Mouse (Mus musculus) lung, postnatal 10 days (tissue): ENCODE results near the gene Ncstn.

Experiments used
- DNase-seq: peaks from one replicate; pipeline ENCODE4 v3.0.0; 2021

Ncstn gene

DNA sequence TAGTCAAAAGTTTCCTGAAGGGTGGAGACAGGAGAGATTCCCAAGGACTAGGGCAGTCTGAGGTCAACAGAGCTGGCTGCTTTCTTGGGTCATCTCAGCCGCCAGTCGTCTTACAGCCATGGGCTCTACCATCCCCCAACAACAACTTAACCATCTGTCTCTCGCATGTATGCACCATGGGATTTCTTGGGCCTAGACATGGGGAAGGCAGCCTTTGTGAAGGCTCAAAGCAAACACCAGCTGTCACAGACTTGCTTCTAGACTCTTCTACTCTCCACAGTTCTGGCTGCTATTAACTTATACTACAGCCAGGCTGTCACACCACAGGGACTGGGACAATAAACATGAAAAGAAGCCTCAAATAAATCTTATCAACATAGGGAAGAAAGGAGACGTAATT lies 11.0 kb downstream of the Ncstn start:
- no peak for DNase-seq

DNA sequence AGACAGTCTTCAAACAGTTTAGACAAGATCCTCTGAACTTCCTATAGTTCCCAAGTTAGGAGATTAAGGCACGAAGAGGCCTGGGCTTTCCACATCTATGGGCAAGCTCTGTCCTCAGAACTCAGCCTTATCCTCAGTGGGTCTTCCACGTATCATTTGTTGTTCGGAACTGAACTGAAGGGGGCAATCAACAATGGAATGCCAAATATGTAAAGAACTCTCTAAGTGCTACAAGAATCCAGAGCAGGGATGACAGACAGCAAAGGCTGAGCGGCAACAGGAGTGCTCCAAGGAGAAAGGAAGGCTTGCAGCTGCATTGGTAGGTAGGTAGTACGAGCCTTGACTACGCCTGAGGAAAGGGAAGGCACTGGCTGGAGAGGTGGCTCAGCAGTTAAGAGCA lies 12.4 kb downstream of the Ncstn start:
- no peak for DNase-seq

DNA sequence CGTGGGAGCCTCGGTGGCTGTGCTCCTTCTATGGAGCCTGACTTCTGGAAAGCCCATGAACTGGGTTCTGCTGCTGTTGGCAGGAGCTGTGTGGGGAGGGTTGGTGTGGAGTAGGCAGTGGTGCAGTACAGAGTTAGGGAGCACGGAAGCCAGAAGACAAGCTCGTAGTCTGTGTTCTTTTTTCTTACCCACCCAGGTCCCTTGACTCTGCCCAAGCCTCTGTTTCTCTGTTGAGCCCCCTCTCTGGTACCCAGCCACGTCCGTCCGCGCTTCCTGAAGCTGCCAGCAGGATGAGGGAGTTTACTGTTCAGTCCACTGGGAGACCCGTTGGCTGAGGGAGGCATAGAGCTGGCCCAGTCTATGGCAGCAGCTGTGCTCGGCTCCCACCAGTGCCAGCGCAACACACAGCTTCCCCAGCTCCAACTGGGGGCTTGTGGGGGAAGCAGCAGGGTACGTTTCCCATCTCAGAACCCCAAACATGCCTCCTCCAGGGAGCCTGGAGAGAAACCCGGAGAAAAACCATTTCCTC lies 17.9 kb downstream of the Ncstn start:
- DNase-seq, result no peak

DNA sequence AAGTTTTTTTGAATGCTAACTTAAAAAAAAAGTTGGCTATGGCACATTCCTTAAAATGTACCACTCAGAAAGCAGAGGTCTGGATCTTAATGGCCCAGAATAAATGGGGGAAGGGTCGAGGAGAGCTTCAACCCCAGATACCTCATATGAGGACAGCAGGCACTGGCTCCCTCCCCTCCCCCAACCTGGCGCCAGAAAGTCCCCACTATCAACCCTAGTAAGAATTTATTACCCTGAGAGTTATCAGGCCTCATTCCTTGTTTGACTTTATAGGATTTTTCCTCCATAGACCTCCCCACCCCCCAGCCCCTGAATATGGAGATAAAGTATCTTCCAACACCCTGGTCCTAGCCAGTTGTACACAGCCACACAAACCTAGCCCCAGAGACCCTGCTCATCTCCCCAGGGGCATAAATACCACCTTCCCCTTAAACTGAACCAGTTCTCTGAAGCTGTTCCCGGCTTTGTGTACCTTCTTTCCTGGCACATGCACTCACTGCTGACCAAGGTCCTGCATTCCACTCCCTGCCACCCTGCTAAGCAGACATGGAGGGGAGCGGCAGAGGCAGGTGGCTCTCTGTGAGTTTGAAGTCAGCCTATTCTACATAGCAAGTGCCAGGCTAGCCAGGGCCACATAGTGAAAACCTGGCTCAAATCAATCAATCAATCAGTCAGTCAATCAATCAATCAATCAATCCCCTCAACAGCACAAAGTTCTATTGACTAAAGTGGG lies 19.1 kb downstream of the Ncstn start:
- no peak for DNase-seq

DNA sequence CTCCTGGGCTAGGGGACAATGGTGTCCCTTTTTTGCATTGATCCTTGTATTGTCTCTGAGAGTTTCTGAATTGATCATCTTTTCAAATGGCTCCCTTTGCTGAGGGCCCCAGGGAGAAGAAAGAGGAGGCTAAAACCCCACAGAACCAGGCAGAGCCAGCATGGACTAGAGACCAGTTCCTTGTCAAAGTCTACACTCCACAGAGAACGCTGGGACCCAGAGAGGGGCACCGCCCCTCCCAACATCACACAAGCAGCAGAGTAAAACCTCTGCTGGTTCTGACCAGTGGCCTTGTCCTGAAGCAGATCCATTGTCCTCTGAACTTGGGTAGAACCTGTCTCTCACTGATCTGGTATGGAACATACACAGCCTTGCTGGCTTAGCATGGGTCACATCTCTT lies 20.5 kb downstream of the Ncstn start:
- DNase-seq, result no peak

DNA sequence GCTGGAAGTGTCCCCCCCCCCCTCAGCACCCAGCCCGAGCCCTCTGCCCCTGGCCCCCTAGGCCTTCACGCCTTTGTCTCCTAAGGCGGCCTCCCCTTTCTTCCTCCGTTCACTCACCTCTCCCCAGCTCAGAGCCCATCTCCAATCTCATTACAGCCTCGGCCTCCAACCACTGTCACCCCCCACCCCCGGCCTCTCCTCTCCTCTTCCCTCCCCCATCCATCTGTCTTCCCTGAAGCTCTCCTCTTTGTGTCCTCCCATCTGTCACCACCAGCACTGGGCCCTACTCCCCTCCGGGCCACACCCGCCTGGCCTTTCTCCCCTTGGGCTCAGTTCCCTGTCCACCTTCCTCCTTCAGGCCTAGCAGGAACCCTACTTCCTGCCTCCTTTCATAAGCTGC lies 21.4 kb downstream of the Ncstn start:
- no peak for DNase-seq

DNA sequence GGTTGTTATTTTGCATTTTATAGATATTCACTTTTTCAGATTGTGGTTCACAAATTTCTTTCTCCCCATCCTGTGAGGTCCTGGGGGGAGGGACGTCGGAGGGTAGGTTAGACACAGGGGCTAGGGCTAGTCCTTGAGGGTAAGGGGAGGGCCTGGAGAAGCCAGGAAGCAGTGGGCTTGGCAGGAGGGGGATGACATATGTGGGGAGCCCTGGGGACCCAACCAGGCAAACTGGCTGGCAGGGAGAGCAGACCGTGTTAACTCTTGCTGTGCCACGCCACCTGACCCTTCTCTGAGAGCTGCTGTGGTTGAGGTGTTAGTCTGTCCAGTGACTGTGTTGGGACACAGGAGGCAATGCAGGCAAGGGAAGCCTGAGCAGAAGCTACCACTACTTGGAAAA lies 21.9 kb downstream of the Ncstn start:
- DNase-seq, result no peak

DNA sequence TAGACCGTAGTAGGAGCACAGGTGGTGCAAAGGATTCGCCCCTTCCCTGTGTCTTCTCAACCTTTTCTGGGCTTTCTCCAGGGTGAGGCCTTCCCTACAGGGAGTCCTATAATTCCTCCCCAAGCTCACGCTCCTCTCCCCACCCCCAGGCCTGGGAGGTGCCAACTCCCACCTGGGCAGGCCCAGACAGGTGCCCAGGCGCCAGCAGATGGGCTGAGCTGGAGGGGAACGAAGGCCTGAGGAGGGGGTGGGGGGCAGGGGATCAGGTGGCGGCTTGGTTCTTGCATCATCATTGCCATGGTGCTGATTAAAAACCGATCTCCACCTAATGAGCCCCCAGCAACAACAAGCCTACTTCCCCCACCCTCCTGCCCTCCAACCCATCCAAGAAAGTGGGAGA lies 23.7 kb downstream of the Ncstn start:
- DNase-seq, result no peak

DNA sequence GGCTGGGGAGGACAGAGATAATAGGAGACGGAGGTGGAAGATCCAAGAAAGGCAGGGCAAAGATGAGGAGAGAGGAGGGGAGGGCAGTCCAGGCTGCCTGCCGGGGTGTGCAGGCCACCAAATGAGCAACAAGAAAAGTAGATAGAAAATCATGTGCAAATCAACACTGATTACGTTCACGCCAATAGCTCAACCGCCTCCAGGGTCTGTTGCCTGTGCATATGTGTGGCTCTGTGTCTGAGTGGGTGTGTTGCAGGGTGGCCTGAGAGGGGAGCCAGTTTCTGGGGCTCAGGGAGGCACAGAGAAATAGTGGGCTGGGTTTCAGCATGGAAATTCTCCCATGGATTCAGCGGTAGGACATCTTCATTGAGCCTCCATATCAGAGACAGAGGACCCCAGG lies 24.3 kb downstream of the Ncstn start:
- DNase-seq, result no peak

DNA sequence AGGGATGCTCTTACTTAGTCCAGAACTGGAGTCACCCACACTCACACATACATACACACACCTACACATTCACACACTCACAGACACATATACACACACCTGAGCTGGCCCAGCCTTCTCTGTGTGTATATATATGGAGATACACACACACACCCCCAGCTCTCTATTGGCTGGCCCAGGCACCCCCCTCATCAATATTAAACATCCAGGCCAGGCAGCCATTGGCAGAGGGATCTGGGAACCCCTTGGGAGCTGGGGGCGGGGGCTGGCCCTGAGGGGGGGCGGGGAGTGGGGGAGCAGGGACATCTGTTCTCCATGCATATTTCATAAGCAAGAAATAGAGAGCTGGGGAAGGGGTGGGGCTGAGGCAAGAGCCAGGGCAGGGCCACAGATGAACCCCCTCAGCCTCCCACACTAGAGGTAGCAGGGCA lies 25.1 kb downstream of the Ncstn start, which contains the start of gene Nhlh1:
TSS of gene Nhlh1 (minus strand) at position 83 of the 431 bp plus-strand sequence.
- no peak for DNase-seq

DNA sequence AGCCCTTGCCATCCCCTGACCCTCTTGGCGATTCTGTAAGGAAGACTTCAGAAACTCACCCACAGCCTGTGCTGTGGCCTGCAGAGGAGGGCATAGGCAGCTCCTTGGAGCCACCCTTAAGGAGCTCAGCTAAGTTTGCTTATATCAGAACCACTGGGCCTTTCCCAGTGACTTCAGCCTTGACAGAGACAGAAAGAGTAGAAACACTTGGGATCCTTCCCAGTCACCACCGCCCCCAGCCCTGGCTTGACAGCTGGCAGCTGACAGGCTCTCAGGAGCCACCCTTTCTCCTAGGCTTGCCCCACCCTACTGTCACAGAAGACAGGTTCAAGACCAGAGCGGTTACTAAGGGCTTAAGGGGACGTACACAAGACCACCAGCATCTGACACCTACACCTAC lies 26.3 kb downstream of the Ncstn start:
- no peak for DNase-seq

DNA sequence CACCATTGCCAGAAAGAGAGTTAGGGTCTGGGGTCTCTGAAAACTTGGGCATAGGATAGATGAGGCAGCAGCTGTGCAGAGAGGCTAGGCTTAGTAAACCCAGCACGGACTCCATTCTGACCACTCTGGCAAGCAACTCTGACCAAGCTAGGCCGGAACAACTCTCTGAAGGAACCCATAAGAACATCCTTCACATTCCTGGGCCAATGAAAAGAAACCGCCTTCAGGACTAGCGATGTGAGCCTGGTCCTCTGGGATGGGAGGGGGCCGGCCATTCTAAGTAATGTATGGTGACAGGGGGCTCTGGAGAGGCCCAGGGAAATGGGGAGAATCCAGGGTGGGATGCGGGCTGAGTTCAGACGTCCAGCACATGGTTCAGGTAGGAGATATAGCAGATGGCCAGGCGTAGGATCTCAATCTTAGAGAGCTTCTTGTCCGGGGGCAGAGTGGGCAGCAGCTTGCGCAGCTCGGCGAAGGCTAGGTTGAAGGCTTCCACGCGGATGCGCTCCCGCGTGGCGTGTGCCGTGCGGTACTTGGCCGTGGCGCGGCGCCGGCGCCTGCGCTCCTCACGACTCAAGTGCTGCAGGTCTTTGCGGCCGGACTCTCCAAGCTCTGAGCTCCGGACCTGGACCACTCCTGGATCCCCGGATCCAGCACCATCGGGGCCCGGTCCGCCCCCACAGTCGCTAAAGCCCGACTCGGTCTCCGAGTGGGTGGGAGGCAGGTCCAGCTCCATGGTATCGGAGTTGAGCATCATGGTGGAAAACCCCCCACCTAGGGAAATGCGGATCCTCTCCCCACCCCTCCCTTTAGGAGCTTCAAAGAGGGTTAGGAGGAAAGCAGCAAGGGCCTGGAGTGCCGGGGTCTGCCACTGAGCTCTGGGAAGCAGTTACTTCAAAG lies 28.8 kb downstream of the Ncstn start:
- no peak for DNase-seq

DNA sequence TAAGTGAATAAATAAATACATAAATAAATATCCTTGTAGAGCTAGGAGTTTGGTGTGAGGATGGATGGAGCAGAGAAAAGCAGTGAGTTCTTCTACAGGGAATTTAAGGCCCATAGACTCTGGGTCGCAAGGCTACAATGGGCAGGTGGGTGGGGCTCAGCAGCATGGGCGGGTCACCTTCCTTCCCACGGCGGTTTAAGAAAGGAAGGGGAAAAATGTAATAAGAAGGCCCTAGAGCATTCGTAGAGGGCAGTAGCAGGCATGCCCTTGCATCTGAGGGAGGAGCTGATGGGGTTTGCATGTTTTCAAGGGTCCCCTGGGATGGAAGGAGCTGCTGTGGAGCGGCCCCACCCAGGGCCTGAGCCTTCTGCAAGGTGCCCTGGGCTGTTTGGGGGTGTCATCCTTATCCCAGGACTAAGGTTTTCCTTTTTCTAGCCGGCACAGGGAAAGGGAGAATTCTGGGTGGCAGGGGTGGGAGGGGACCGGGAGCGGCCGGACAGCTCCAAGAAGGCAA lies 29.8 kb downstream of the Ncstn start:
- DNase-seq, result no peak

DNA sequence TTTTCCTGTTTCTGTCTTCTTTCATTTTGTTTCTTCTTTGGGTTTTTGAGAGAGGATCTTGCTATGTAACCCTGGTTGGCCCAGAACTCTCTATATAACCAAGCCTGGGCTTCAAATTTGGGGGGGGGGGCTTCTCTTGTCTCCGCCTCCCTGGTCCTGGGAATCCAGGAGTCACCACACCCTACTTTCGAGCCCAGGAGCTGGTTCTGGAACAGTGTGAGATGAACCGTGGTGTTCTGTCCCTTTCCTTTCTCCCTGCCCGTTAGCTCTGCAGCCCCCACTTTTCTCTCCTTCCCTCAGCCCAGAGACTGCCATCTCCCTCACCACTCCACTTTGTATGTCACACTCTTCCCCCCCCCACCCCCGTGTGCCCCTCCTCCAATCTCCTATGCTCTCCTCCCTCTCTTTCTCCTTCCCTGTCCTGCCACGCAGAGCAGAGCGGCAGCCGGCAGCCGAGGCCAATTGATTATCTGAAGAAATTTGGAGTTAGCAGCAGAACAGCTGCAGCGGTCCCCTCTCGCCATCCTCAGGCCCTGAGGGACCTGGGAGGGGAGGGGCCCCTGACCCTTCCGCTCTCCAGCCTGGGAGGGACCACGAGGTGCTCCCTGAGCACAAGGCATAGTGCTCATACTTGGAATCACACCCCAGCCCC lies 33.3 kb downstream of the Ncstn start:
- no peak for DNase-seq

DNA sequence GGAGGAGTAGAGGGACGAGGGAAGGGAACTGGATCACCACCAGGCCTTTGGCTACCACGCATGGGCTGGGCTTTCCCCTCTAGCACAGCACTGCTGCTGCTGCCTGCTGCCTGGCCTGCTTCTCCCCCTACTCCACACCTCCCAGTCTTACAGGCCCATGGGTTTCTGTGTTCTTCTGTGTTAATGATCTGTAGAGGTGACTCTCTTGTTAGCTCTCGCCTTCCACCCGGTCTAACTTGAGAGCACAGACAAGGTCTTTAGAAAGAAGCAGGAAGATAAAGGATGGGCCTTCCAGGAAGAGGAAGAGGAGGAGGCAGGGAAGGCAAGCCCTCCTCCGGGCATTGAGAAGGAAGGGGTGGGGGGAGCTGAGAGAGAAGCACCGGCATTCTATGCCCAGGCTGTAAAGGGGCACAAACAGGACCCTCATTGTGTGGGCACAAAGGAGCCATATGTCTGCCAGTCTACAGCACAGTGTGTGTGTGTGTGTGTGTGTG lies 34.3 kb downstream of the Ncstn start:
- no peak for DNase-seq

DNA sequence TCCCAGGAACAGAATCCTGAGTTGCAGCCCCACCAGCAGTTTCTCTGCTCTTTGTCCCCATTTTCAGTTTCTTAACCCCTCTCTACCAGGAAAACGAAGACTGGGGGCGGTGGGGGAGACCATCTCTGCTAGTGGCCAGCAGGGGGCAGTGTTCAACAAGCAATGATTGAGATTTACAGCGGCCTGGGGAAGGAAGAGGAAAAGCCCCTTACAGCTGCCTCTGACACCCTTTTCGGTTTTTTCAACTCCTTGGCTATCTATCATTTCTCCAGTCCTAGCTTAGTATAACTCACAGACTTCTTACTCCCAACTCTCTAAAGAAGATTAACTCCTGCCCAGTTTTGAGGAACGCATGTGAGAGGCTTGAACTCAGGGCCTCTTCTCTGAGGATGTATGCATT lies 35.7 kb downstream of the Ncstn start:
- DNase-seq, result peak; percentile 80

DNA sequence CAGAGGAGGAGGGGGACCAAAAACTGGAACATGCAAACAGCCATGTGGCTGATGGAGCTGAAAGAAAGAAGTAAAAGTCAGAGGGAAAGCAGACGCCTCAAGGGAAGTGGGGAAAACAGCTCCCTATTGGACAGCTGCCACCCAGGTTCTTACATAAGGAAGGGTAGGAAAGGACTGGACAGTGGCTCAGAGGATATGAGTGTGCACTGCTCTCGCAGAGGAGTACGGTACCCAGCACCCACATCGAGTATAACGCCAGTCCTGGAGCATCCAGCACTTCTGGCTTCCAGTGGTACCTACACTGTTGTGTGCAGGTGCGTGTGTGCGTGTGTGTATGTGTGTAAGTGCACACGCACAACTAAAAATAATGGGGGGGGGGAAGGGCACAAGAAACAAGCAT lies 36.2 kb downstream of the Ncstn start:
- no peak for DNase-seq

DNA sequence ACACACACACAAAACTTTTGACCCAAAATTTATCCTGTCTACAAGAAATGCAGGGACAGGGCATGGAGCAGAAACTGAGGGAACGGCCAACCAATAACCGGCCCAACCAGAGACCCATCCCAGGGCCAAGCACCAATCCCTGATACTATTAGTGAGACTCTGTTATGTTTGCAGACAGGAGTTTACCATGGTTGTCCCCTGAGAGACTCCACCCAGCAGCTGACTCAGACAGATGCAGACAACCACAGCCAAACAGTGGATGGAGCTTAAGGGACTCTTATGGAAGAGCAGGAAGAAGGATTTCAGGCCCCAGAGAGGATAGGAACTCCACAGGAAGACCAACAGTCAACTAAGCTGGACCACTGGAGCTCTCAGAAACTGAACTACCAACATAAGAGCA lies 52.7 kb downstream of the Ncstn start:
- no peak for DNase-seq

DNA sequence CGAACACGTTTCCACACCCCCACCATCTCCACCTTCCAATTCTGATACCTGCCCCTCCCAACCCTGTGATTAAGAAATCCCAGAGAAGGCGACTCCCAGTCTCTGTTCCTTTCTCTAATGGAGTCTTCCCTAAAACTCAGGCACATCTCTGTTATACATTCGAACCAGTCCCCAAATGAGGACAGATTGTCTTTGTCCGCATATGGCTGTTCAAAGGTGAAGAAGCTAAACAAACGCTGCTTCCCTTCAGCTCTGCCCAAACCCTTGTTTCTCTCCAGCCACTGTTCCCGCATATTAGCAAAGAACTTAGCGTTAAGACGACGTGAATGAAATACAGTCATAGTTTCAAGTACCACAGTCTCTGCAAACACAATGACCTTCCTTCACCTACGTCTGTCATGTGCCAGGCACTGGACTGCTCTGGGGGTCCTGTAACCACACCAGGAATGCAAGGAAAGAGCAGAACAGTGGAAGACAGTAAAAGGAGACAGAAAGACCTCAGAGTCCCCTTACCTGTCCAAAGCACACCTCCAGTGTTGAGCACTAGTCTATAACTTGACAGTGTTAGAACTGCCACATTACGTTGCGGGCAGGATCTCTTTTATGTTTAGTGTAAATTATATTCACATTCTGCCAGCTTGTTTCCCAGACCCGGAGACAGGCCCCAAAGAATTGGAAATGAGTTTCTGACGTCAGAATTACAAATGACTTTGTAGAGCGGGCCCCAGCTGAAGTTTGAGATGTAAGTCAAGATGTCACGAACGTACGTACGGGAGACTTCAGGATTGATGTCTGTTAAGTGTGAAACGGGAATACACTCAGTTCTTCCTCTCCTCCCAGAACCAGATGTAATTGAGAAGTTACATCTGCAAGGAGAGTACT lies 54.0 kb downstream of the Ncstn start, which contains the start of gene Vangl2:
TSS of gene Vangl2 (minus strand) at position 51 of the 882 bp plus-strand sequence.
- DNase-seq, result no peak

DNA sequence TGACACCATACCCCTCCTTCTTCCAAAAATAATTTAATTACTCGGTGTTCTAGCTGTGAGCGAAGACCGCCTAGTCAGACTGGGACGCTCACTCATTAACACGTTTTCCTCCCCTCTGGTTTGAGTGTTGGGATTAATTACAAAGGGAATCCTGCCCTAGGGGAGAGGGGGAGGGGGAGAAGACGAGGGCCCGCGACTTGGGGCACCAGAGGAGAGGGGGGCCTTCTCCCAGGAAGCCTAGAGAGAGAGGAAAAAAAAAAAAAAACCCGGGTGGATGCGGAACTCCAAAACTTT lies 54.8 kb downstream of the Ncstn start:
- no peak for DNase-seq

DNA sequence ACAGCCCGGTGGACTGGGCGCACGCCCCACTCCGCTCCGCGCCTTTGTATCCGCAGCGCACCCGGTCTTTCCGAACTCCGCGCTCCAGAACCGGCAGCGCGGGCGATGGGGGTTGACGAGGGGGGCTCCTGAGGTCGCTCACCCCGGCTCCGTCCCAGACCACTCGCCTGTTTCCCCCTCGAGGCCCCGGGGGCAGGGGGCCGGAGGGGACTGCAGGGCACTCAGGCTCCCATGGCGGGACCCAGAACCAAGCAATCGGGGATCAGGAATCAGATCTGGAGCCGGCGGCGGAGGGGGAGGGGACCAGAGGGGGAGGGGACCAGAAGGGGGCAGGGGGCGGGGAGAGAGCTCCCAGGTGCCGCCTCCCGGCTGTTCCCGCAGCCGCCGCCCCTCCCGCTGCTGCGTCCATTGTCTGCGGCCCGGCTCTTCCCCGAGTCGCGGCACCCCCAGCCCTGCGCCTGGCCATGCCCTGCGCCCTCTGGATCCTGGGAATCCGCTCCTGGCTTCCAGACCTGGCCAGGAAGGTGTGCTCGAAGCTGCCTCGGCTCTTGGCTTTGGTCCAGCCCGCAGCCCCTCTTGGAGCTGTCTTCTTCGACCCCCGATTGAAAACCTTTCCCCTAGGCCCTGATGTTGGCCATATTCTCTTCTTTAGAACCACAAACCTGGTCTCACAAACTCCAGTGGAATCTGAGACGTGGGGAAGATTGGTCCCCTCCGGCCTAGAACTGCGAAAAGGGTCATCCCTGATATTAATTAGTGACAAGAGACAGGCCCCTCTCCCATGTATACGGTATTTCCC lies 55.4 kb downstream of the Ncstn start:
- peak; percentile 90 for DNase-seq
